Comparison of ENCODE assay signal across 19 mouse cellular contexts in the genomic region with DNA sequence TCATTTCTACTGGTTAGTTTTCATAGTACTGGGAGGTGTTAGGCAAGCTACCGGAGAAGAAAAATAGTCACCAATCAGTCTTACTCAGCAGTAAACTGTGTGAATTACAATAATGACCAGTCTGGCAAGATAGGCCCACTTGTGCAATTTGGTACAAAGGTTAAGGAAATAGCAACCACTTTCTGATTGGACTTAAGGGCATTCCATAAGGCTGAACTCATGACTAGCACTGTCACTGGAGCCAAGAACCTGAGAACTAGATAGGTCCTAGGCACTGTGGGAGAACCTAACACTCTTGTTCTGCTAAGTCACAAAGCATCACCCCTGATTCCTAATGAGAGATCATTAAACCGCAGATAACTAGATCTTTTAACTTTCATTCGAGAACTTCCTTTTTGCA. TPM values are rescaled to one million over a fixed set of nuclear protein-coding genes. Genes with fewer than 3 reads are reported as not detected.
DNase-seq lines count a peak whose midpoint lies in the region; ATAC-seq and TF ChIP-seq lines count a peak whose summit lies in the region.
"Had no signal": no experiment of that assay in that cellular context is flagged by ENCODE, and none has a peak within 500 bp of the region (broad histone marks: within the 10 kb centered on the region; RNA-seq: fewer than 3 reads in every experiment).

No protein-coding gene starts in this region.

- no peak overlapping the region for H3K9ac ChIP-seq in liver, postnatal 0 days (replicated peaks)
- H3K9ac ChIP-seq in liver, embryonic 12.5 days: no peak overlapping the region
- H3K9ac ChIP-seq in intestine, embryonic 15.5 days: no peak overlapping the region
- no peak overlapping the region for H3K9ac ChIP-seq in stomach, embryonic 16.5 days (ENCODE audit: low read length)
- H3K9ac ChIP-seq: embryonic facial prominence, embryonic 13.5 days; heart, embryonic 15.5 days; hindbrain, embryonic 12.5 days; liver, embryonic 13.5 days; neural tube, embryonic 15.5 days had no signal

- H3K36me3 ChIP-seq in liver, postnatal 0 days (replicated peaks; ENCODE audit: insufficient read depth, low read length): no peaks in the 10 kb centered on the region
- no peaks in the 10 kb centered on the region for H3K36me3 ChIP-seq in liver, embryonic 12.5 days
- no peaks in the 10 kb centered on the region for H3K36me3 ChIP-seq in intestine, embryonic 15.5 days
- no peaks in the 10 kb centered on the region for H3K36me3 ChIP-seq in stomach, embryonic 16.5 days (ENCODE audit: control insufficient read depth, insufficient read depth, low read length)
- H3K36me3 ChIP-seq: embryonic facial prominence, embryonic 13.5 days; heart, embryonic 15.5 days; hindbrain, embryonic 12.5 days; liver, embryonic 13.5 days; neural tube, embryonic 15.5 days had no signal

- no peak for TF ChIP-seq CTCF in gastrocnemius, adult 2 months (IDR thresholded peaks at IDR 0.05)
- no peak for TF ChIP-seq CTCF in liver, postnatal 0 days (IDR thresholded peaks at IDR 0.05; ENCODE audit: low read depth)

- H3K27ac ChIP-seq in gastrocnemius, adult 2 months: peak overlapping the region; percentile 10; the same call in 1 of the 2 replicates
- no peak overlapping the region for H3K27ac ChIP-seq in liver, postnatal 0 days (ENCODE audit: low read depth)
- H3K27ac ChIP-seq in liver, embryonic 12.5 days: no peak overlapping the region
- H3K27ac ChIP-seq in intestine, embryonic 15.5 days: no peak overlapping the region
- H3K27ac ChIP-seq in stomach, embryonic 16.5 days (ENCODE audit: low read length): no peak overlapping the region
- H3K27ac ChIP-seq: embryonic facial prominence, embryonic 13.5 days; heart, embryonic 15.5 days; hindbrain, embryonic 12.5 days; liver, embryonic 13.5 days; neural tube, embryonic 15.5 days had no signal

- TF ChIP-seq EP300 in liver, postnatal 0 days (IDR thresholded peaks at IDR 0.05; ENCODE audit: low read depth): no peak

- peak; percentile 76 for ATAC-seq in liver, postnatal 0 days
- ATAC-seq in liver, embryonic 12.5 days: no peak
- ATAC-seq in intestine, embryonic 15.5 days: peak; percentile 92
- peak; percentile 40; the same call in 1 of the 2 replicates for ATAC-seq in stomach, embryonic 16.5 days (ENCODE audit: insufficient read depth, low FRiP score)
- ATAC-seq: forebrain, embryonic 14.5 days had no signal

- H3K4me1 ChIP-seq in liver, postnatal 0 days (ENCODE audit: insufficient read depth): peaks cover 2% of the 10 kb centered on the region; the same call in 1 of the 2 replicates
- no peaks in the 10 kb centered on the region for H3K4me1 ChIP-seq in liver, embryonic 12.5 days
- no peaks in the 10 kb centered on the region for H3K4me1 ChIP-seq in intestine, embryonic 15.5 days (replicated peaks)
- no peaks in the 10 kb centered on the region for H3K4me1 ChIP-seq in stomach, embryonic 16.5 days (ENCODE audit: control insufficient read depth, insufficient read depth, low read length)
- H3K4me1 ChIP-seq: embryonic facial prominence, embryonic 13.5 days; heart, embryonic 15.5 days; hindbrain, embryonic 12.5 days; liver, embryonic 13.5 days; neural tube, embryonic 15.5 days had no signal

- intact Hi-C loops in gastrocnemius, adult 2 months (cut with DNase I): no loop called here
- intact Hi-C loops in gastrocnemius, postnatal 36 days (cut with DNase I): loop anchor here (5.0 to 10.0 kb wide), 2 partner anchors 251 to 573 kb away; no protein-coding TSS in a partner anchor

- no peak for DNase-seq in gastrocnemius, adult 2 months
- DNase-seq in gastrocnemius, postnatal 36 days: no peak
- DNase-seq in liver, postnatal 0 days: no peak
- no peak for DNase-seq in layer of hippocampus, postnatal 36 days
- no peak for DNase-seq in layer of hippocampus, postnatal 14 days (ENCODE audit: low spot score in 2 of 2)
- DNase-seq: cerebellum, adult 11 months; gastrocnemius, postnatal 10 days; liver, embryonic 13.5 days; retina, postnatal 1 day; spleen, adult 18-20 months; thymus, postnatal 4 days had no signal

- WGBS in liver, postnatal 0 days (ENCODE audit: insufficient replicate concordance): 52% methylated on average over 3 of the region's 3 CpGs
- 55% methylated on average over 3 of the region's 3 CpGs for WGBS in liver, embryonic 12.5 days (ENCODE audit: insufficient replicate concordance)
- 85% methylated on average over 3 of the region's 3 CpGs for WGBS in intestine, embryonic 15.5 days
- WGBS in stomach, embryonic 16.5 days: 89% methylated on average over 3 of the region's 3 CpGs

- no peaks in the 10 kb centered on the region for H3K9me3 ChIP-seq in liver, postnatal 0 days (ENCODE audit: low read length)
- H3K9me3 ChIP-seq in liver, embryonic 12.5 days (replicated peaks): no peaks in the 10 kb centered on the region
- H3K9me3 ChIP-seq in intestine, embryonic 15.5 days: no peaks in the 10 kb centered on the region
- no peaks in the 10 kb centered on the region for H3K9me3 ChIP-seq in stomach, embryonic 16.5 days (replicated peaks; ENCODE audit: control insufficient read depth, low read length)
- H3K9me3 ChIP-seq: embryonic facial prominence, embryonic 13.5 days; heart, embryonic 15.5 days; hindbrain, embryonic 12.5 days; liver, embryonic 13.5 days; neural tube, embryonic 15.5 days had no signal

- no peak overlapping the region for H3K4me2 ChIP-seq in liver, postnatal 0 days (ENCODE audit: low read depth, low read length)
- H3K4me2 ChIP-seq in liver, embryonic 12.5 days: no peak overlapping the region
- no peak overlapping the region for H3K4me2 ChIP-seq in intestine, embryonic 15.5 days (replicated peaks)
- H3K4me2 ChIP-seq in stomach, embryonic 16.5 days (ENCODE audit: low read depth, low read length): no peak overlapping the region
- H3K4me2 ChIP-seq: embryonic facial prominence, embryonic 13.5 days; heart, embryonic 15.5 days; hindbrain, embryonic 12.5 days; liver, embryonic 13.5 days; neural tube, embryonic 15.5 days had no signal

- H3K4me3 ChIP-seq in gastrocnemius, adult 2 months: no peak overlapping the region
- H3K4me3 ChIP-seq in liver, postnatal 0 days (ENCODE audit: low read depth, low read length): no peak overlapping the region
- H3K4me3 ChIP-seq in liver, embryonic 12.5 days: no peak overlapping the region
- no peak overlapping the region for H3K4me3 ChIP-seq in intestine, embryonic 15.5 days (replicated peaks)
- no peak overlapping the region for H3K4me3 ChIP-seq in stomach, embryonic 16.5 days (replicated peaks; ENCODE audit: low read length)
- H3K4me3 ChIP-seq: embryonic facial prominence, embryonic 13.5 days; heart, embryonic 15.5 days; hindbrain, embryonic 12.5 days; liver, embryonic 13.5 days; neural tube, embryonic 15.5 days had no signal

- H3K27me3 ChIP-seq in liver, postnatal 0 days (ENCODE audit: insufficient read depth, low read length): no peaks in the 10 kb centered on the region
- no peaks in the 10 kb centered on the region for H3K27me3 ChIP-seq in liver, embryonic 12.5 days (replicated peaks)
- H3K27me3 ChIP-seq in intestine, embryonic 15.5 days (replicated peaks): no peaks in the 10 kb centered on the region
- H3K27me3 ChIP-seq in stomach, embryonic 16.5 days (ENCODE audit: control insufficient read depth, insufficient read depth, low read length): no peaks in the 10 kb centered on the region
- H3K27me3 ChIP-seq: embryonic facial prominence, embryonic 13.5 days; heart, embryonic 15.5 days; hindbrain, embryonic 12.5 days; liver, embryonic 13.5 days; neural tube, embryonic 15.5 days had no signal

RNA-seq across cellular contexts. Expression of a gene that starts 30.6 kb away (rescaled TPM):
- total RNA-seq in gastrocnemius, adult 2 months (2021): 10 to 100 TPM; 10.5 to 11.9 TPM
- total RNA-seq in gastrocnemius, postnatal 36 days (2021): 10 to 100 TPM in 1 of 2 experiments, 1 to 10 TPM in 1; 7.8 to 10.5 TPM
- 6.0 and 6.5 TPM in 2 replicates for polyA plus RNA-seq in liver, postnatal 0 days (2015; fragmentation: Nextera tagmentation; extraction: Ambion mirVana)
- polyA plus RNA-seq in liver, embryonic 12.5 days (2016; fragmentation: Nextera tagmentation; extraction: Ambion mirVana): 3.7 and 4.4 TPM in 2 replicates
- polyA plus RNA-seq in intestine, embryonic 15.5 days (2015; fragmentation: Nextera tagmentation; extraction: Ambion mirVana): 11.0 and 11.4 TPM in 2 replicates
- 11.4 and 12.1 TPM in 2 replicates for polyA plus RNA-seq in stomach, embryonic 16.5 days (2015; fragmentation: Nextera tagmentation; extraction: Ambion mirVana)
- 10 to 100 TPM; 15.9 to 16.1 TPM for total RNA-seq in layer of hippocampus, postnatal 36 days (2021)
- total RNA-seq in layer of hippocampus, postnatal 14 days (2021): 10 to 100 TPM; 16.3 to 17.0 TPM
